In genomic region chr8:13305459-13305858, GRCm38 (mm10) we compare ENCODE assay signal across 17 mouse cellular contexts. TPM values are rescaled to one million over a fixed set of nuclear protein-coding genes. Genes with fewer than 3 reads are reported as not detected.
"Had no signal": no experiment of that assay in that cellular context is flagged by ENCODE, and none has a peak within 500 bp of the region (broad histone marks: within the 10 kb centered on the region; RNA-seq: fewer than 3 reads in every experiment).

No protein-coding gene starts in this region.

- H3K4me3 ChIP-seq: intestine, embryonic 15.5 days; layer of hippocampus, adult 2 months; limb, embryonic 10.5 days; liver, embryonic 15.5 days; midbrain, embryonic 10.5 days; midbrain, embryonic 15.5 days; neural tube, embryonic 13.5 days had no signal

- DNase-seq: kidney, adult 18-20 months; kidney, postnatal 10 days; kidney, postnatal 4 days; lung, adult 2 months; lung, postnatal 4 days; retina, postnatal 1 day; thymus, postnatal 4 days had no signal

- H3K4me1 ChIP-seq: intestine, embryonic 15.5 days; limb, embryonic 10.5 days; midbrain, embryonic 10.5 days; midbrain, embryonic 15.5 days; neural tube, embryonic 13.5 days had no signal

- H3K27ac ChIP-seq: intestine, embryonic 15.5 days; layer of hippocampus, adult 2 months; limb, embryonic 10.5 days; midbrain, embryonic 10.5 days; midbrain, embryonic 15.5 days; neural tube, embryonic 13.5 days had no signal

RNA-seq across cellular contexts. Expression of gene Adprhl1, which starts 51.5 kb away (rescaled TPM):
- total RNA-seq: megakaryocyte, adult 5-6 weeks had no signal
- polyA plus RNA-seq: kidney, embryonic 14.5 days; limb, embryonic 10.5 days; midbrain, embryonic 10.5 days; midbrain, embryonic 15.5 days; small intestine, adult 2 months had no signal
